Mouse (Mus musculus): ENCODE measurements around the gene Lmo4.

GRCm38 (mm10) chr3:144231931-144232330 lies 26.9 kb upstream of the Lmo4 start:
- no peak for TF ChIP-seq CTCF (IDR thresholded peaks at IDR 0.05; ENCODE audit: low read depth, low read length)
- no peak for TF ChIP-seq POLR2A (IDR thresholded peaks at IDR 0.05; ENCODE audit: insufficient read depth, low read length)
- no peak for TF ChIP-seq EP300 (IDR thresholded peaks at IDR 0.05; ENCODE audit: insufficient read depth, low read depth, low read length)

Measured in ES-Bruce4 (cell line).